Mouse (Mus musculus): ENCODE data around the gene Src.
"Not testable (repeated sequence)": the region's sequence is repeated elsewhere in the genome, so short reads cannot be mapped to it uniquely, and the experiment has no call there.

Gene Src

GRCm38 (mm10) chr2:157418206-157418605 is at the start of gene Src:
TSS of gene Src (plus strand) at chr2:157418444.
- DNase-seq (ENCODE audit: low read depth), result no peak

GRCm38 (mm10) chr2:157371696-157372095 is 46.5 kb upstream of the Src start:
- DNase-seq (ENCODE audit: low read depth), result no peak

GRCm38 (mm10) chr2:157373681-157374080 is 44.6 kb upstream of the Src start:
- no peak for DNase-seq (ENCODE audit: low read depth)

- no peak for DNase-seq (ENCODE audit: low read depth)
Observed at GRCm38 (mm10) chr2:157375051-157375450, 43.2 kb upstream of the Src start.

- DNase-seq (ENCODE audit: low read depth), result no peak
Observed at GRCm38 (mm10) chr2:157375794-157376757, 42.2 kb upstream of the Src start.

GRCm38 (mm10) chr2:157376995-157377394 is 41.2 kb upstream of the Src start:
- no peak for DNase-seq (ENCODE audit: low read depth)

GRCm38 (mm10) chr2:157384836-157385235 is 33.4 kb upstream of the Src start:
- DNase-seq (ENCODE audit: low read depth), result no peak

GRCm38 (mm10) chr2:157388901-157389590 is 29.2 kb upstream of the Src start:
- DNase-seq (ENCODE audit: low read depth), result not testable (repeated sequence)

GRCm38 (mm10) chr2:157389591-157389921 is 28.7 kb upstream of the Src start:
- no peak for DNase-seq (ENCODE audit: low read depth)

GRCm38 (mm10) chr2:157392331-157392730 is 25.9 kb upstream of the Src start:
- no peak for DNase-seq (ENCODE audit: low read depth)

GRCm38 (mm10) chr2:157393549-157393948 is 24.7 kb upstream of the Src start:
- no peak for DNase-seq (ENCODE audit: low read depth)

GRCm38 (mm10) chr2:157394868-157395267 is 23.4 kb upstream of the Src start:
- no peak for DNase-seq (ENCODE audit: low read depth)

GRCm38 (mm10) chr2:157395371-157395770 is 22.9 kb upstream of the Src start:
- DNase-seq (ENCODE audit: low read depth), result no peak

- DNase-seq (ENCODE audit: low read depth), result peak; percentile 14
Observed at GRCm38 (mm10) chr2:157395960-157396359, 22.3 kb upstream of the Src start.

GRCm38 (mm10) chr2:157397376-157397775 is 20.9 kb upstream of the Src start:
- no peak for DNase-seq (ENCODE audit: low read depth)

- no peak for DNase-seq (ENCODE audit: low read depth)
Observed at GRCm38 (mm10) chr2:157398539-157398938, 19.7 kb upstream of the Src start.

GRCm38 (mm10) chr2:157399797-157400196 is 18.4 kb upstream of the Src start:
- no peak for DNase-seq (ENCODE audit: low read depth)

GRCm38 (mm10) chr2:157400491-157400890 is 17.8 kb upstream of the Src start:
- no peak for DNase-seq (ENCODE audit: low read depth)

- DNase-seq (ENCODE audit: low read depth), result no peak
Observed at GRCm38 (mm10) chr2:157401261-157401660, 17.0 kb upstream of the Src start.

GRCm38 (mm10) chr2:157407596-157407995 is 10.6 kb upstream of the Src start:
- DNase-seq (ENCODE audit: low read depth), result no peak

GRCm38 (mm10) chr2:157409793-157410533 is 8.3 kb upstream of the Src start:
- no peak for DNase-seq (ENCODE audit: low read depth)

GRCm38 (mm10) chr2:157411151-157411693 is 7.0 kb upstream of the Src start:
- no peak for DNase-seq (ENCODE audit: low read depth)
